Mouse (Mus musculus): ENCODE results near the gene Dido1. TPM values are rescaled to one million over a fixed set of nuclear protein-coding genes. Genes with fewer than 3 reads are reported as not detected.

The Dido1 gene
- polyA plus RNA-seq, 1 experiment from 2014 or later, result 31.7 TPM

DNA sequence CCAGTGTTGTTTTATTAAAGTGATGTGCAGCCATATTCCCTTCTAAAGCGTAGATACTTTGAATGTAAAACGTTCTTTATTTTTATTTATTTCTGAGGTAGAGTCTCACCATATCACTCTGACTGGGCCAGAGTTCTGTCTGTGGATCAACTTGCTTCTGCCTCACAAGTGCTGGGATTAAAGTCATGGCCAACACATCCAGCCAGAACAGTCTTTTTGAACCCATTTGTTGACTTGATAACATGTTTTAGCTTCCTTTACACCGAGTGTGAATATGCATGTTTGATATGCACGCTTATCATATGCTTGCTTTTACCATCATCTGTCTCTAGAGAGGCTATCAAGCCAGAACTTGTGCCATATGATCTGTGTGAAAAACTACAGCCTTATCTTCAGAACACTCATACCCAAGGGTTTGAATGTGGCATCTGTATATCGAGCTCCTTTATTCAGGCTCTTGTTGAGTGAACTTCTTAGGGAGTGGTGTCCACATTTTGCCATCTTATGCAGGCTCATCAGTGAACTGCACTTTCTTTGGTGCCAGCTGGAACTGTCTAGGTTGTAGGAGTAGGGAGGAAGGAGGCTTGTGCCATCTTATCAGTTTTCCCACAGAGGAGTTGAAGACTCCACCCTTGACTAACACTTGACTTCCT lies 2.4 kb upstream of the Dido1 start:
- H3K27me3 ChIP-seq, result no peaks in the 10 kb centered on the region
- no peak for ATAC-seq (ENCODE audit: borderline replicate concordance, extremely low read depth, low FRiP score, low TSS enrichment)
- no peak overlapping the region for H3K9ac ChIP-seq
- H3K4me3 ChIP-seq, result no peak overlapping the region
- H3K9me3 ChIP-seq, result no peaks in the 10 kb centered on the region
- WGBS, result 89% methylated on average over 5 of the region's 5 CpGs
- H3K27ac ChIP-seq, result no peak overlapping the region
- peaks cover 22% of the 10 kb centered on the region for H3K4me1 ChIP-seq
- peaks cover 22% of the 10 kb centered on the region for H3K36me3 ChIP-seq
- H3K4me2 ChIP-seq, result no peak overlapping the region

DNA sequence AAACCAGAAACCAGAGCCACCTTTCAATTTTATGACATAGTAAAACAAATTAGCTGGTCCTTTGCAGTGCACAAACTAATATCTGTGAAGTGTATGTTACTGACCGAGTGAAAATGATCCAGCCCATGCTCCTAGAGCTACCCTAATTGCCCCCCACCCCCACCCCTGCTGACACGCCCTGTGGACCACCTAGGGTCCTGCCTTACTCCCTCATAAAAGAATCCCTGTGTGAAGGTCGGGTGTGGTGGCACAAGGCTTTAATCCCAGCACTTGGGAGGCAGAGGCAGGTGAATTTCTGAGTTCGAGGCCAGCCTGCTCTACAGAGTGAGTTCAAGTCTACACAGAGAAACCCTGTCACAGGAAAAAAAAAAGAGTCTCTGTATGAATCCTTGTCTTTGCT lies 1.7 kb upstream of the Dido1 start:
- 66% methylated on average over 4 of the region's 4 CpGs for WGBS
- H3K4me3 ChIP-seq, result peak overlapping the region; percentile 100

DNA sequence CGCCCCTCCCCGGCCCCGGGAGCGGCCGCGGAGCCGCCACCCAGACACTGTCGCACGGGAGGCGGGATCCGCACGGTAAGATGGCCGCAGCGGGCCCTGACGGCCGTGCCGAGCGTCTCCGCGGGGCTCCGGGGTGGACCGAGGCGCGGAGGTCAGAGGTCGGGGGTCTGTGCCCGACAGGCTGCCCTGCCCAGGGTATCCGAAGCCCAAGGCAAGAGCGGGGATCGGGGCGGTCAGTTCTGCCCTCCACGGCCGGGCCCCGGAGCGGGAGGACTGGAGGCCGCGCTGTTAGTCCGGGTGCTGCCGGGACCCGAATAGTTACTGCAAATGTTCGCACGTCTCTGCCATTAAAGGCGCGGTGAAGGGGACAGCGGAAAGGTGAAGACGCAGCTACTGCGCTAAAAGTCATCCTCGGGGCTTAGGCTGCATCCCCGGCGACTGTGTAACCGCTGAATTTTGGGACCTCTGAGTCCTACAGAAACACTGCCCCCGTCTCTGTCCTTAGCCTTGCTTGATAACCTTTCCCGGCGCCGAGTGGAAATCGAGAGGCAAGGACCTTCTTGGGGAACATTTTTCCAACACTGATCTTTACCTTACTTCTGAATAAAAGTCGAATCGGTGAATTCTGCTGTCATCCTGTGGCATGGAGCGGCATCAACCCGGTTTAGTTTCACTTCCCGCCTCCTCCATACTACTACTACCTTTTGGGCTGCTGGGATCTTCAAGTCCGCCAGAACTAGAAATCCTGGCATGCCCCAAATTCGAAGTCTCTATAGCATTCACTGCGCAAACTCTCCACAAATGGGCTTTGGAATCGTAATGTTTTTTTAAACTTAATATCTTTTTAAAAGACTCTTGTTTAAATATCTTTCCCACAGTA lies 717 bp upstream of the Dido1 start:
- peak overlapping the region; percentile 100 for H3K4me3 ChIP-seq
- H3K27me3 ChIP-seq, result no peaks in the 10 kb centered on the region
- peaks cover 11% of the 10 kb centered on the region for H3K36me3 ChIP-seq
- WGBS, result 4% methylated on average over 62 of the region's 64 CpGs
- ATAC-seq (ENCODE audit: borderline replicate concordance, extremely low read depth, low FRiP score, low TSS enrichment), result peak; percentile 62
- peaks cover 22% of the 10 kb centered on the region for H3K4me1 ChIP-seq
- peak overlapping the region; percentile 82 for H3K27ac ChIP-seq
- H3K9me3 ChIP-seq, result no peaks in the 10 kb centered on the region
- peak overlapping the region; percentile 100 for H3K9ac ChIP-seq
- H3K4me2 ChIP-seq, result peak overlapping the region; percentile 54

More for the DNA sequence above, 1.7 kb upstream of the Dido1 start:
- H3K4me2 ChIP-seq, result peak overlapping the region; percentile 54
- H3K9me3 ChIP-seq, result no peaks in the 10 kb centered on the region
- peaks cover 22% of the 10 kb centered on the region for H3K4me1 ChIP-seq
- H3K9ac ChIP-seq, result peak overlapping the region; percentile 100; the same call in 1 of the 2 replicates
- no peaks in the 10 kb centered on the region for H3K27me3 ChIP-seq
- H3K36me3 ChIP-seq, result peaks cover 16% of the 10 kb centered on the region
- ATAC-seq (ENCODE audit: borderline replicate concordance, extremely low read depth, low FRiP score, low TSS enrichment), result no peak
- no peak overlapping the region for H3K27ac ChIP-seq

DNA sequence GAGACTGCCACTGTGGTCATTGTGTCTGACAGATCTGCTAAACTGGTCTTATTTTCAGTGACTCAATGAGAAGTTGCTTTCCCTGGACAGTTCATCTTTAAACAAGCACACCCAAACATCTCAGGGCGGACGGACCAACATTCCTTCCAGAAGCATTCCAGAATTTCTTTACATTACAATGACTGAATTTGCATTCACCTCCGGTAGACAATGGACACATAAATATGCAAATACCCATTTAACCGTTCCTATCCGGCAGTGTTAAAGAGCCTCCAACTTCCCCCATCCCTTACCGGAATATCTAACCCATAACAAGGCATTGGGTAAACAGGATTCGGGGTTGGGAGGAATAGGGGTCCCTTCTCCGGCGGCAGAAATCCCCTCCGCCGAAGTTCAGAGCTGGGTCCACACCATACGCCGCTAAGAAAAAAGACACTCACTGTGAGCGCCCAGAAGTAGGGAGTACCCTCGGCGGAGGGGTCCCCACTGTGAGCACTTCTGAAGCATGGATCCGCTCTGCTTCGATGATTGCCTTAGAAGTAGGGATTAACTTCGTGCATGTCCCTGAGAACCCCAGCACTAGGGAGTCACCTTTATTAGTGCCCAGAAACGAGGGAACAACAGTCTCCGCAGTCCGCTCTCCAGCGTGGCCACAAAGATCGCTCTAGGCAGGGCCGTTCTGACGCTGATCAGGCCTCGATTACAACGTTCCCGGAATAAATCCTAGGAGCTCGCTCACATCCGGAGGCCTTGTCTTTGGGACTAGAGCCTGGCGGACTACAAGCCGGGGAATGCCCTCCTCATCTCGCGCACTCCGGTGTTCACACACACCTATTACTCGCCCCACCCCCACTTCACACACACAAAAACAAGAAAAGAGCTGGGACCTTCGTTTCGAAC lies 526 bp downstream of the Dido1 start:
- peak overlapping the region; percentile 61 for H3K4me2 ChIP-seq
- no peaks in the 10 kb centered on the region for H3K9me3 ChIP-seq
- ATAC-seq (ENCODE audit: borderline replicate concordance, extremely low read depth, low FRiP score, low TSS enrichment), result peak; percentile 2
- H3K27me3 ChIP-seq, result no peaks in the 10 kb centered on the region
- peaks cover 31% of the 10 kb centered on the region for H3K4me1 ChIP-seq
- peak overlapping the region; percentile 100 for H3K4me3 ChIP-seq
- H3K27ac ChIP-seq, result peak overlapping the region; percentile 81
- H3K9ac ChIP-seq, result peak overlapping the region; percentile 83
- H3K36me3 ChIP-seq, result peaks cover 5% of the 10 kb centered on the region
- under 1% methylated on average over 39 of the region's 39 CpGs for WGBS

DNA sequence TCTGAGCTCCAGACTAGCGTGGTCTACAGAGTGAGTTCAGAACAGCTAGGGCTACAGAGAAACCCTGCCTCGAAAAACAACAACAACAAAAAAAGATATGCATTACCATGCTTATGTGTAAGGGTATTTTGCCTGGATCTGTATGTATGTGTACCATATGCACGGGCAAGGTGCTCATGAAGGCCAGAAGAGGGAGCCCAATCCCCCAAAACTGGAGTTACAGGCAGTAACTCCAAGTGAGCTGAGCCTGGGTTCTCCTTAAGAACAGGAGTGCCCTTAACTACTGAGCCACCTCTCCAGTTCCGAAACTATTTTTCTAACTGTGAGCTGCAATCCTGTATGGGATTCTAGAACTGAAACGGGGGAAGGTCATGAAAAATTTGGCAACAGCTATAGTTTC lies 3.8 kb downstream of the Dido1 start:
- Histone ChIP-seq H3K4me1 (peaks cover 41% of the 10 kb centered on the region), H3K36me3 (no peaks in the 10 kb centered on the region), H3K9me3 (no peaks in the 10 kb centered on the region), H3K4me2 (no peak overlapping the region), H3K4me3 (no peak overlapping the region), H3K27ac (no peak overlapping the region), H3K9ac (no peak overlapping the region), H3K27me3 (no peaks in the 10 kb centered on the region)
- no peak for ATAC-seq (ENCODE audit: borderline replicate concordance, extremely low read depth, low FRiP score, low TSS enrichment)
- 89% methylated on average over 5 of the region's 5 CpGs for WGBS

DNA sequence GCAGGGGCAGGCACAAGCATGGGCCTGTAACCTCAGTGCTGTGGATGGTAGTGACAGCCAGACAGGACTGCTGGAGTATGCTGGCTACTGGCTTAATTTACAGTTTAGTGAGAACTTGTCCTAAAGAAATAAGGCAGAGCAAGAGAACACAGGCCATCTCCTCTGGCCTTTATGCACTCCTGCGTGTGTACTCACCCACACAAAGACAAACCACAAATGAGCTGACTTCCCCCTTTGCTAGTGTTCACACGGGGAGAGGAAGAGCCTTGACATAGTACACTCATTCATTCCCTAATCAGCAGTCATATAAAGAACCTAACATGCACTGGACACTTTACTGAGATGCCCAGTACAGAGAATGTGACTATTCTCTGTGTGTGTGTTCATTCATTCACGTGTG lies 4.7 kb downstream of the Dido1 start:
- H3K27me3 ChIP-seq, result no peaks in the 10 kb centered on the region
- H3K4me3 ChIP-seq, result no peak overlapping the region
- ATAC-seq (ENCODE audit: borderline replicate concordance, extremely low read depth, low FRiP score, low TSS enrichment), result no peak
- 80% methylated on average over 3 of the region's 3 CpGs for WGBS
- no peak overlapping the region for H3K9ac ChIP-seq
- H3K4me1 ChIP-seq, result peaks cover 49% of the 10 kb centered on the region
- no peak overlapping the region; the same call in 1 of the 2 replicates for H3K27ac ChIP-seq
- no peaks in the 10 kb centered on the region for H3K36me3 ChIP-seq
- H3K9me3 ChIP-seq, result no peaks in the 10 kb centered on the region
- no peak overlapping the region for H3K4me2 ChIP-seq

DNA sequence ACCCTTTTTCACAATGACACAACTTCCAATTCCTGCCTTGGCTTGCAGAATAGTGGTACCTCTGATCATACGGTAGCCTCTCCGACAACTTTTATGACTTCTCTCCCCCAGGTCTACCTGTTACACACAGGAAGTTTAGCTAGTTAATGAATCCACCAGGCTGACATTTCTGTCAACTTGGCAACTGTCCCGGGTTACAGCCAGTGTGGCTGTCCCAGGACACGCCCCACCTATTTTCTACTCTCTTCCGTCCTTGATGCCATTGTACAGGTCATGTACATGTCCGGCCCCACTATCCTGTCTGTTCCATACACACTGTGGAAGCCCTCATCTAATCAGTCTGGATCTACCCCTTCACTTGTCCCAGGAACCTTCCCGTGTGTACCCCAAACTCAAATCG lies 5.2 kb downstream of the Dido1 start:
- WGBS, result 76% methylated on average over 8 of the region's 8 CpGs
- Histone ChIP-seq H3K27me3 (no peaks in the 10 kb centered on the region), H3K4me3 (no peak overlapping the region), H3K9ac (no peak overlapping the region), H3K27ac (peak overlapping the region; percentile 17; the same call in 1 of the 2 replicates), H3K4me2 (no peak overlapping the region), H3K36me3 (no peaks in the 10 kb centered on the region), H3K9me3 (no peaks in the 10 kb centered on the region), H3K4me1 (peaks cover 54% of the 10 kb centered on the region)
- no peak for ATAC-seq (ENCODE audit: borderline replicate concordance, extremely low read depth, low FRiP score, low TSS enrichment)

DNA sequence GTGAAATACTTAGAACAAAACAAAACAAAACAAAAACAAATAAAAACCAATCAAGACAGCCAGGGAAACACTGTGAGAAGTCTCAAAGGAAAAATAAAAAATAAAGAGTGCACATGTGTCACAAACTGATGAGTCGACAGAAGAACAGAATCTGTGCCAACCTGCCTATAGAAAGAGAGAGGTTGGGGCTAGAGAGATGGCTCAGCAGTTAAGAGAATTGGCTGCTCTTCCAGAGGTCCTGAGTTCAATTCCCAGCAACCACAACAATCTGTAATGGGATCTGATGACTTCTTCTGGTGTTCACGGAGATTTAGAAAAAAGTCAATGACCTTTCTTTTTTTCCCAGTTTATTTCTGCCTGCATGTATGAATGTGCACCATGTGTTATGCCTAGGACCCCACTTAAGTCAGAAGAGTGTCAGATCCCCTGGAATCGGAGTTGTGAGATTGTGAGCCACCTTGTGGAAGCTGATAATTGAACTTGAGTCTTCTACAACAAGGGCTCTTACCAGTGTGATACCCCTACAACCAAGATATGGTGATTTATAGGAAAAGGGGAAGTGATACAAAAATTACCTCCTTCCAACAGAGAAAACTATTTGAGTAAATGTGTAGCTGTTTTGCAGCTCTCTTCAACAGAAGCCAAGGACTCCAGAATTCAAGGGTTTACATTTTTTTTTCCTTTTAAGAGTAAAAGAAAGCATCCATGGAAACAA lies 6.0 kb downstream of the Dido1 start:
- Histone ChIP-seq H3K9me3 (no peaks in the 10 kb centered on the region), H3K36me3 (no peaks in the 10 kb centered on the region), H3K27me3 (no peaks in the 10 kb centered on the region), H3K9ac (no peak overlapping the region), H3K4me1 (peaks cover 57% of the 10 kb centered on the region), H3K27ac (0 out of 2 replicates have a peak overlapping the region, but pooled peaks have one; percentile 17), H3K4me3 (no peak overlapping the region), H3K4me2 (no peak overlapping the region)
- no peak for ATAC-seq (ENCODE audit: borderline replicate concordance, extremely low read depth, low FRiP score, low TSS enrichment)
- 79% methylated on average over 3 of the region's 3 CpGs for WGBS

DNA sequence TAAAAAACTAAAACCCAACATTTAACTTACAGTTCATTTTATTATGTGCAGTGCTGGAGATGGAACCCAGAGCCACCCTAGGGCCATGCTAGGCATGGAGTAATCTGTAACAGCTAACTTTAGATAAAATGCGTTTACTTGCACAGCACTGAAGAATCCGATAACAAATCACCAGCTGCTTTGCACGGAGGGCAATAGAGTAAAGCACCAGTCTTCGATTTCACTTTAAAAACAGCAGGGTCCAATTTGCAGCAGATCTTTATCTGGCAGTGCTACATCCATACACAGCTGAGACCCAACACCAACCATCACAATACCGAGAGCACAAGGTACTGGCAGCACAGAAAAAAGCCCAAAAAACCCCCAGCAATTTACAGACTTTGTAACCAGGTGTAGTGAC lies 6.6 kb downstream of the Dido1 start:
- Histone ChIP-seq H3K9me3 (no peaks in the 10 kb centered on the region), H3K4me1 (peaks cover 51% of the 10 kb centered on the region), H3K9ac (no peak overlapping the region), H3K36me3 (no peaks in the 10 kb centered on the region), H3K27ac (peak overlapping the region; percentile 90), H3K27me3 (no peaks in the 10 kb centered on the region), H3K4me2 (peak overlapping the region; percentile 88), H3K4me3 (no peak overlapping the region; the same call in 1 of the 2 replicates)
- WGBS, result 72% methylated on average over 5 of the region's 5 CpGs
- no peak for ATAC-seq (ENCODE audit: borderline replicate concordance, extremely low read depth, low FRiP score, low TSS enrichment)

DNA sequence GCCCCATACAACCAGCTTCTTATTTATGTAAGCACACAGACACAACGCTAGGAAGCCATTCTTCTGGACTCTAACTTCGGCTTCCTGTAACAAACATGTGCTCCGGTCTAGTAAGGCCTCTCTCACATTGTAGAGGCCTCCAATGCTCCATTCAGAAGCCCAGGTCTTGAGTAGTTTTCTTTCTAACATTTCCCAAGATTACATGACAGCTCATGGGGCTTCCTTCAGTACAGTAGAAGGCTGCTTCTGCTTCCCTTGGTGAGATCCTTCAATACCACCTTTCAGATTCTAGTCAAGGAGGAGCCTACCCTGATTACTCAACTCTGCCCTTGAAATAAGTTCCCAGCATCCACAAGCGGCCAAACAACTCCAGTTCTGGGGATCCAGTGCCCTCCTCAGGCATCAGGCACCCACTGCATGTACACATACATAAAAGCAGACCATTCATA lies 7.1 kb downstream of the Dido1 start:
- ATAC-seq (ENCODE audit: borderline replicate concordance, extremely low read depth, low FRiP score, low TSS enrichment), result no peak
- peak overlapping the region; percentile 88 for H3K4me2 ChIP-seq
- WGBS, result 24% methylated on average over 4 of the region's 4 CpGs
- peak overlapping the region; percentile 90 for H3K27ac ChIP-seq
- peaks cover 48% of the 10 kb centered on the region for H3K4me1 ChIP-seq
- no peaks in the 10 kb centered on the region for H3K36me3 ChIP-seq
- peak overlapping the region; percentile 88 for H3K4me3 ChIP-seq
- H3K9ac ChIP-seq, result peak overlapping the region; percentile 96
- no peaks in the 10 kb centered on the region for H3K9me3 ChIP-seq
- H3K27me3 ChIP-seq, result no peaks in the 10 kb centered on the region
